Mouse (Mus musculus) thymus, adult 2 months (tissue): Measurements from ENCODE around the gene Gdf3.

Experiments used
- CTCF ChIP-seq: fragments of 200-500 bp; IDR thresholded peaks from 2 replicates; pipeline ENCODE4 v1.5.1; 2012; ENCODE audit warnings: mild to moderate bottlenecking, control low read depth, low read length, moderate library complexity, borderline replicate concordance; ENCODE audit not compliant: control insufficient read depth, poor library complexity, insufficient read depth; ENCODE audit errors: extremely low read depth
- POLR2A ChIP-seq: fragments of 200-500 bp; IDR thresholded peaks from 2 replicates; pipeline ENCODE4 v1.6.1; 2012; ENCODE audit warnings: mild to moderate bottlenecking, low read length, control low read depth, moderate library complexity; ENCODE audit not compliant: control insufficient read depth, poor library complexity, insufficient read depth; ENCODE audit errors: extremely low read depth

DNA sequence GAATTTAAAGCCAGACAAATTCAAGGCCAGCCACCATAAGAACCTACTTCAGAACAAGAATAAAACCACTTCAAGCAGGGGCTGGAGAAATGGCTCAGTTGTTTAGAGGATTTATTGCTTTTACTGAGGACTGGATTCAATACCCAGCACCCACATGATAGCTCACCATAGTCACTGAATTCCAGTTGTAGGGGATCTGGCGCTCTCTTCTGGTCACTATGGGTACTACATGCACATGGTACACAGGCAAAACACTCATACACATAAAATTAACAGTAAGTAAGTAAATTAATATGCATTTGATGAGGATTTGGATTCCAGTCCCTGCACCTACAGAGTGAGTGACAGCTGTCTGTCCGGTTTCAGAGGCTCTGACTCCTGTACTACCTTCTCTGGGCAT lies 4.2 kb upstream of the Gdf3 start:
- TF ChIP-seq POLR2A (no peak), CTCF (no peak)
